Mouse (Mus musculus): Measurements from ENCODE around the gene Glt6d1. TPM values are rescaled to one million over a fixed set of nuclear protein-coding genes. Genes with fewer than 3 reads are reported as not detected.
"Not testable (repeated sequence)": the region's sequence is repeated elsewhere in the genome, so short reads cannot be mapped to it uniquely, and the experiment has no call there.

Gene Glt6d1
- total RNA-seq (2022), result not detected

GRCm38 (mm10) chr2:25815748-25816147, at the start of gene Glt6d1:
Gene Glt6d1 (minus strand): TSS chr2:25815848.
- not testable (repeated sequence) for DNase-seq (ENCODE audit: low spot score)

- DNase-seq (ENCODE audit: low spot score), result no peak
Measured at GRCm38 (mm10) chr2:25865412-25865811, 49.8 kb upstream of the Glt6d1 start.

- no peak for DNase-seq (ENCODE audit: low spot score)
Measured at GRCm38 (mm10) chr2:25864230-25864629, 48.6 kb upstream of the Glt6d1 start.

- no peak for DNase-seq (ENCODE audit: low spot score)
Measured at GRCm38 (mm10) chr2:25863337-25864131, 47.9 kb upstream of the Glt6d1 start, which contains the start of gene Kcnt1. Gene Kcnt1 (plus strand): TSS chr2:25863734.

GRCm38 (mm10) chr2:25862696-25863270, 47.1 kb upstream of the Glt6d1 start:
- no peak for DNase-seq (ENCODE audit: low spot score)

- no peak for DNase-seq (ENCODE audit: low spot score)
Measured at GRCm38 (mm10) chr2:25862038-25862437, 46.4 kb upstream of the Glt6d1 start.

GRCm38 (mm10) chr2:25859891-25860290, 44.2 kb upstream of the Glt6d1 start:
- no peak for DNase-seq (ENCODE audit: low spot score)

GRCm38 (mm10) chr2:25853998-25854397, 38.4 kb upstream of the Glt6d1 start:
- DNase-seq (ENCODE audit: low spot score), result no peak

GRCm38 (mm10) chr2:25852626-25853025, 37.0 kb upstream of the Glt6d1 start:
- DNase-seq (ENCODE audit: low spot score), result peak; percentile 40

GRCm38 (mm10) chr2:25850330-25850729, 34.7 kb upstream of the Glt6d1 start:
- peak; percentile 48 for DNase-seq (ENCODE audit: low spot score)

- DNase-seq (ENCODE audit: low spot score), result no peak
Measured at GRCm38 (mm10) chr2:25847226-25847625, 31.6 kb upstream of the Glt6d1 start, which contains the start of gene Sohlh1. Gene Sohlh1 (minus strand): TSS chr2:25847248.

- no peak for DNase-seq (ENCODE audit: low spot score)
Measured at GRCm38 (mm10) chr2:25846516-25846915, 30.9 kb upstream of the Glt6d1 start.

GRCm38 (mm10) chr2:25844097-25844496, 28.4 kb upstream of the Glt6d1 start:
- no peak for DNase-seq (ENCODE audit: low spot score)

- DNase-seq (ENCODE audit: low spot score), result no peak
Measured at GRCm38 (mm10) chr2:25842758-25843157, 27.1 kb upstream of the Glt6d1 start.

- DNase-seq (ENCODE audit: low spot score), result no peak
Measured at GRCm38 (mm10) chr2:25842161-25842560, 26.5 kb upstream of the Glt6d1 start.

- DNase-seq (ENCODE audit: low spot score), result peak; percentile 57
Measured at GRCm38 (mm10) chr2:25836291-25836690, 20.6 kb upstream of the Glt6d1 start.

- peak; percentile 38 for DNase-seq (ENCODE audit: low spot score)
Measured at GRCm38 (mm10) chr2:25830786-25831185, 15.1 kb upstream of the Glt6d1 start.

GRCm38 (mm10) chr2:25828344-25828947, 12.8 kb upstream of the Glt6d1 start:
- DNase-seq (ENCODE audit: low spot score), result no peak

GRCm38 (mm10) chr2:25824751-25825150, 9.1 kb upstream of the Glt6d1 start:
- DNase-seq (ENCODE audit: low spot score), result no peak

- no peak for DNase-seq (ENCODE audit: low spot score)
Measured at GRCm38 (mm10) chr2:25822806-25823205, 7.2 kb upstream of the Glt6d1 start, which contains the start of gene Lcn9. Gene Lcn9 (plus strand): TSS chr2:25823153.

GRCm38 (mm10) chr2:25813364-25813763, 2.3 kb downstream of the Glt6d1 start:
- no peak for DNase-seq (ENCODE audit: low spot score)

- no peak for DNase-seq (ENCODE audit: low spot score)
Measured at GRCm38 (mm10) chr2:25811711-25812110, 3.9 kb downstream of the Glt6d1 start.

GRCm38 (mm10) chr2:25798065-25798464, 17.6 kb downstream of the Glt6d1 start:
- DNase-seq (ENCODE audit: low spot score), result no peak
